In the genomic region with DNA sequence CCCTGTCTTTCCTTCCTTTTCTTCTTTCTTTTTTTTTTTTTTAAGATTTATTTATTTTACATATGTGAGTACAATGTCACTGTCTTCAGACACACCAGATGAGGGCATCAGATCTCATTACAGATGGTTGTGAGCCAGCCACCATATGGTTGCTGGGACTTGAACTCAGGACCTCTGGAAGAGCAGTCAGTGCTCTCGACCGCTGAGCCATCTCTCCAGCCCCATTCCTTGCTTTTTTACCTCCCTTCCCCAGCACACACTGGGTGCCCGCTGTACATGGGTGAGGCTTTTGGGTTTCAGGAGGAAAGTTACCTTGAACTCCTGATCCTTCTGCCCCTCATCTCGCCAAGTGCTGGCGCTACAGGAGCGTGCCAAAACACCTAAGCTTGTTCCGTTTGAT, we compare ENCODE assay signal across 12 mouse cellular contexts. TPM values are rescaled to one million over a fixed set of nuclear protein-coding genes. Genes with fewer than 3 reads are reported as not detected.
DNase-seq lines count a peak whose midpoint lies in the region; ATAC-seq and TF ChIP-seq lines count a peak whose summit lies in the region.
"Had no signal": no experiment of that assay in that cellular context is flagged by ENCODE, and none has a peak within 500 bp of the region (broad histone marks: within the 10 kb centered on the region; RNA-seq: fewer than 3 reads in every experiment).

No protein-coding gene starts in this region.

- peak overlapping the region; percentile 79; the same call in 1 of the 2 replicates for H3K4me2 ChIP-seq in intestine, embryonic 15.5 days (replicated peaks)
- H3K4me2 ChIP-seq in intestine, embryonic 16.5 days (ENCODE audit: low read depth, low read length) = no peak overlapping the region
- H3K4me2 ChIP-seq in forebrain, embryonic 12.5 days = no peak overlapping the region
- H3K4me2 ChIP-seq in midbrain, embryonic 13.5 days (replicated peaks) = peak overlapping the region; percentile 97

- H3K27ac ChIP-seq in intestine, embryonic 15.5 days = no peak overlapping the region
- H3K27ac ChIP-seq in intestine, embryonic 16.5 days (ENCODE audit: low read length) = no peak overlapping the region
- H3K27ac ChIP-seq in MEL (ENCODE audit: control insufficient read depth, low read depth, low read length) = peak overlapping the region; percentile 97
- H3K27ac ChIP-seq in forebrain, embryonic 12.5 days = no peak overlapping the region
- H3K27ac ChIP-seq in midbrain, embryonic 13.5 days = peak overlapping the region; percentile 99

- H3K36me3 ChIP-seq in intestine, embryonic 15.5 days = peaks cover 14% of the 10 kb centered on the region
- peaks cover 3% of the 10 kb centered on the region; the same call in 1 of the 2 replicates for H3K36me3 ChIP-seq in intestine, embryonic 16.5 days (ENCODE audit: control insufficient read depth, insufficient read depth, low read length)
- H3K36me3 ChIP-seq in MEL (ENCODE audit: control insufficient read depth in 1 of 2, insufficient read depth in 2 of 2, low read length in 2 of 2) = peaks cover 23 to 44% of the 10 kb centered on the region in 2 experiments
- peaks cover 37% of the 10 kb centered on the region for H3K36me3 ChIP-seq in forebrain, embryonic 12.5 days (replicated peaks)
- peaks cover 33% of the 10 kb centered on the region for H3K36me3 ChIP-seq in midbrain, embryonic 13.5 days

- peaks cover 36% of the 10 kb centered on the region for H3K4me1 ChIP-seq in intestine, embryonic 15.5 days (replicated peaks)
- peaks cover 37% of the 10 kb centered on the region for H3K4me1 ChIP-seq in intestine, embryonic 16.5 days (ENCODE audit: control insufficient read depth, insufficient read depth, low read length)
- peaks cover 35 to 47% of the 10 kb centered on the region in 2 experiments for H3K4me1 ChIP-seq in MEL (ENCODE audit: control insufficient read depth in 1 of 2, insufficient read depth in 2 of 2, low read length in 2 of 2)
- peaks cover 48% of the 10 kb centered on the region for H3K4me1 ChIP-seq in forebrain, embryonic 12.5 days
- peaks cover 70% of the 10 kb centered on the region for H3K4me1 ChIP-seq in midbrain, embryonic 13.5 days (replicated peaks)

- WGBS in intestine, embryonic 15.5 days = 87% methylated on average over 7 of the region's 7 CpGs
- WGBS in intestine, embryonic 16.5 days = 83% methylated on average over 7 of the region's 7 CpGs
- WGBS in forebrain, embryonic 12.5 days = 91% methylated on average over 7 of the region's 7 CpGs
- 89% methylated on average over 7 of the region's 7 CpGs for WGBS in midbrain, embryonic 13.5 days

- no peaks in the 10 kb centered on the region for H3K9me3 ChIP-seq in intestine, embryonic 15.5 days
- no peaks in the 10 kb centered on the region for H3K9me3 ChIP-seq in intestine, embryonic 16.5 days (ENCODE audit: control insufficient read depth, low read length)
- H3K9me3 ChIP-seq in MEL (replicated peaks; ENCODE audit: insufficient read depth, low read length) = no peaks in the 10 kb centered on the region
- no peaks in the 10 kb centered on the region for H3K9me3 ChIP-seq in forebrain, embryonic 12.5 days
- H3K9me3 ChIP-seq in midbrain, embryonic 13.5 days = no peaks in the 10 kb centered on the region

- TF ChIP-seq CTCF in MEL (IDR thresholded peaks at IDR 0.05 in 2 of 3, conservative IDR thresholded peaks at IDR 0.05 in 1 of 3; ENCODE audit: control insufficient read depth in 1 of 3, insufficient read depth in 1 of 3, low read depth in 2 of 3, low read length in 3 of 3, poor library complexity in 1 of 3, severe bottlenecking in 1 of 3) = no peak

- TF ChIP-seq RAD21 in MEL (IDR thresholded peaks at IDR 0.05; ENCODE audit: low read depth, low read length) = no peak

- no peak for ATAC-seq in intestine, embryonic 15.5 days
- no peak for ATAC-seq in intestine, embryonic 16.5 days
- no peak for ATAC-seq in forebrain, embryonic 12.5 days (ENCODE audit: low FRiP score)
- no peak for ATAC-seq in midbrain, embryonic 13.5 days

- no peak for DNase-seq in MEL (ENCODE audit: low read depth, low spot score)
- DNase-seq in spleen, adult 12 weeks (ENCODE audit: low spot score) = no peak
- no peak for DNase-seq in urinary bladder, adult 18-20 months (ENCODE audit: low spot score in 2 of 2)
- DNase-seq: adrenal gland, adult 8-10 months; lung, postnatal 14 days had no signal

- H3K79me2 ChIP-seq in MEL (ENCODE audit: control insufficient read depth, insufficient read depth, low read length, poor library complexity) = peaks cover 97% of the 10 kb centered on the region

- H3K9ac ChIP-seq in intestine, embryonic 15.5 days = no peak overlapping the region; the same call in 1 of the 2 replicates
- H3K9ac ChIP-seq in intestine, embryonic 16.5 days (ENCODE audit: low read depth, low read length) = no peak overlapping the region
- peak overlapping the region; percentile 19; the same call in 1 of the 2 replicates for H3K9ac ChIP-seq in MEL (ENCODE audit: control insufficient read depth, low read depth, low read length, poor library complexity, severe bottlenecking)
- 0 out of 2 replicates have a peak overlapping the region, but pooled peaks have one; percentile 1 for H3K9ac ChIP-seq in forebrain, embryonic 12.5 days
- peak overlapping the region; percentile 94 for H3K9ac ChIP-seq in midbrain, embryonic 13.5 days (replicated peaks)

- TF ChIP-seq POLR2A in MEL (IDR thresholded peaks at IDR 0.05; ENCODE audit: control insufficient read depth in 1 of 2, insufficient read depth in 1 of 2, low read depth in 1 of 2, low read length in 2 of 2, poor library complexity in 1 of 2) = no peak

- no peaks in the 10 kb centered on the region for H3K27me3 ChIP-seq in intestine, embryonic 15.5 days (replicated peaks)
- no peaks in the 10 kb centered on the region for H3K27me3 ChIP-seq in intestine, embryonic 16.5 days (replicated peaks; ENCODE audit: control insufficient read depth, insufficient read depth, low read length)
- no peaks in the 10 kb centered on the region for H3K27me3 ChIP-seq in MEL (ENCODE audit: control insufficient read depth in 1 of 2, insufficient read depth in 2 of 2, low read length in 2 of 2)
- no peaks in the 10 kb centered on the region for H3K27me3 ChIP-seq in forebrain, embryonic 12.5 days
- no peaks in the 10 kb centered on the region for H3K27me3 ChIP-seq in midbrain, embryonic 13.5 days

- no peak for TF ChIP-seq EP300 in MEL (IDR thresholded peaks at IDR 0.05; ENCODE audit: low read depth in 1 of 2, low read length in 2 of 2)

- H3K4me3 ChIP-seq in intestine, embryonic 15.5 days (replicated peaks) = no peak overlapping the region
- H3K4me3 ChIP-seq in intestine, embryonic 16.5 days (ENCODE audit: low read length) = no peak overlapping the region
- no peak overlapping the region for H3K4me3 ChIP-seq in MEL (ENCODE audit: control insufficient read depth in 1 of 2, insufficient read depth in 1 of 2, low read depth in 2 of 2, low read length in 2 of 2)
- H3K4me3 ChIP-seq in forebrain, embryonic 12.5 days (replicated peaks) = no peak overlapping the region
- peak overlapping the region; percentile 77 for H3K4me3 ChIP-seq in midbrain, embryonic 13.5 days (replicated peaks)

TF ChIP-seq in MEL, 35 proteins besides CTCF, POLR2A, EP300 and RAD21:
- TF ChIP-seq CHD1 (IDR thresholded peaks at IDR 0.05; ENCODE audit: low read depth, low read length) (no peak), KAT2A (conservative IDR thresholded peaks at IDR 0.05; ENCODE audit: low read depth, low read length) (no peak), ZMIZ1 (IDR thresholded peaks at IDR 0.05; ENCODE audit: low read depth, low read length) (no peak), TAL1 (IDR thresholded peaks at IDR 0.05; ENCODE audit: low read length) (no peak), GABPA (IDR thresholded peaks at IDR 0.05; ENCODE audit: low read depth, low read length) (no peak), USF1 (IDR thresholded peaks at IDR 0.05; ENCODE audit: low read depth, low read length) (no peak), NRF1 (IDR thresholded peaks at IDR 0.05; ENCODE audit: insufficient read depth, low read depth, low read length, poor library complexity, severe bottlenecking) (no peak), NELFE (IDR thresholded peaks at IDR 0.05; ENCODE audit: low read depth, low read length) (no peak), TBP (IDR thresholded peaks at IDR 0.05; ENCODE audit: low read depth, low read length) (no peak)
TF ChIP-seq in MEL: peak in this region for 0.

RNA-seq across cellular contexts. Expression of a gene that starts 19.8 kb away (rescaled TPM):
- 60.4 and 61.2 TPM in 2 replicates for polyA plus RNA-seq in intestine, embryonic 15.5 days (2015; fragmentation: Nextera tagmentation; extraction: Ambion mirVana)
- polyA plus RNA-seq in intestine, embryonic 16.5 days (2015; fragmentation: Nextera tagmentation; extraction: Ambion mirVana) = 41.5 and 43.7 TPM in 2 replicates
- 113 and 131 TPM in 2 replicates for total RNA-seq in MEL (2012; rRNA removed)
- 100 to 1,000 TPM in 1 of 2 experiments, not detected in 1; 183 TPM for polyA plus RNA-seq in MEL (2012; ENCODE audit: insufficient read depth in 1 of 2, insufficient read length in 2 of 2, low read depth in 1 of 2, low replicate concordance in 2 of 2, missing spikeins in 1 of 2)
- 146 and 147 TPM in 2 replicates for polyA plus RNA-seq in forebrain, embryonic 12.5 days (2016; fragmentation: Nextera tagmentation; extraction: Ambion mirVana)
- polyA plus RNA-seq in midbrain, embryonic 13.5 days (2015; fragmentation: Nextera tagmentation; extraction: Ambion mirVana) = 163 and 175 TPM in 2 replicates

RNA-seq across cellular contexts. Expression of a gene that starts 27.4 kb away (rescaled TPM):
- not detected in 2 replicates for polyA plus RNA-seq in intestine, embryonic 15.5 days (2015; fragmentation: Nextera tagmentation; extraction: Ambion mirVana)
- polyA plus RNA-seq in intestine, embryonic 16.5 days (2015; fragmentation: Nextera tagmentation; extraction: Ambion mirVana) = not detected in 2 replicates
- 0.08 TPM in 1 of 2 replicates, not detected in the other for total RNA-seq in MEL (2012; rRNA removed)
- under 1 TPM in 1 of 2 experiments, not detected in 1; 0.06 TPM for polyA plus RNA-seq in MEL (2012; ENCODE audit: insufficient read depth in 1 of 2, insufficient read length in 2 of 2, low read depth in 1 of 2, low replicate concordance in 2 of 2, missing spikeins in 1 of 2)
- not detected in 2 replicates for polyA plus RNA-seq in forebrain, embryonic 12.5 days (2016; fragmentation: Nextera tagmentation; extraction: Ambion mirVana)
- not detected in 2 replicates for polyA plus RNA-seq in midbrain, embryonic 13.5 days (2015; fragmentation: Nextera tagmentation; extraction: Ambion mirVana)
- total RNA-seq: adrenal gland, adult 8-10 months; gastrocnemius, postnatal 14 days; layer of hippocampus, postnatal 14 days had no signal
- polyA plus RNA-seq: testis, adult 2 months had no signal

RNA-seq across cellular contexts. Expression of a gene that starts 49.9 kb away (rescaled TPM):
- polyA plus RNA-seq in intestine, embryonic 15.5 days (2015; fragmentation: Nextera tagmentation; extraction: Ambion mirVana) = 338 and 390 TPM in 2 replicates
- polyA plus RNA-seq in intestine, embryonic 16.5 days (2015; fragmentation: Nextera tagmentation; extraction: Ambion mirVana) = 371 and 377 TPM in 2 replicates
- total RNA-seq in MEL (2012; rRNA removed) = 500 and 594 TPM in 2 replicates
- polyA plus RNA-seq in MEL (2012; ENCODE audit: insufficient read depth in 1 of 2, insufficient read length in 2 of 2, low read depth in 1 of 2, low replicate concordance in 2 of 2, missing spikeins in 1 of 2) = 100 to 1,000 TPM; 176 to 706 TPM
- polyA plus RNA-seq in forebrain, embryonic 12.5 days (2016; fragmentation: Nextera tagmentation; extraction: Ambion mirVana) = 118 and 135 TPM in 2 replicates
- 142 and 148 TPM in 2 replicates for polyA plus RNA-seq in midbrain, embryonic 13.5 days (2015; fragmentation: Nextera tagmentation; extraction: Ambion mirVana)

Comparison
In these comparisons a context has a peak if more than half of its experiments do, and no peak if none do; other contexts are left out.
1. H3K4me2 ChIP-seq: peak in intestine, embryonic 15.5 days (single experiment) and midbrain, embryonic 13.5 days (single experiment); none in intestine, embryonic 16.5 days (single experiment) and forebrain, embryonic 12.5 days (single experiment).
2. H3K27ac ChIP-seq: peak in MEL (single experiment) and midbrain, embryonic 13.5 days (single experiment); none in intestine, embryonic 15.5 days (single experiment), intestine, embryonic 16.5 days (single experiment) and forebrain, embryonic 12.5 days (single experiment).
3. H3K9ac ChIP-seq: peak in MEL (single experiment), forebrain, embryonic 12.5 days (single experiment) and midbrain, embryonic 13.5 days (single experiment); none in intestine, embryonic 15.5 days (single experiment) and intestine, embryonic 16.5 days (single experiment).